Comparison of ENCODE assay signal across 22 mouse cellular contexts in the genomic region with DNA sequence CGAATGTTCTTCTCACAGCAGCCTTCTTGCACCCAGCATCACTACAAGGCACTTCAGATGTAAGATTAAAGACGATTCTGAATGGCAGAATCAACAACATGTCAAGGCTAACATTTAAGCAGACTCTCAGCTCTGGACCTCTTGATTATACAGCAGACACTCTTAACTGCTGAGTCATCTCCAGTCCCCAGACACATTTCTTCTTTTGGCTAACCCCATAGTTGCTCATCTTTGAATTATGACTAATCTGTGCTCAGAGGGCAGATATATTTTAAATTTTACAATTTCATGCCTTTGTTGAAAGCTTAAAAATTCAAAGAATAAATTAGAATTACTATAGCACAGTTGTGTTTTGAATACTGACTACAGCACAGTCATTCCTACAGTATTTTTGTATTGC. TPM values are rescaled to one million over a fixed set of nuclear protein-coding genes. Genes with fewer than 3 reads are reported as not detected.
DNase-seq lines count a peak whose midpoint lies in the region; ATAC-seq and TF ChIP-seq lines count a peak whose summit lies in the region.
"Had no signal": no experiment of that assay in that cellular context is flagged by ENCODE, and none has a peak within 500 bp of the region (broad histone marks: within the 10 kb centered on the region; RNA-seq: fewer than 3 reads in every experiment).

No protein-coding gene starts in this region.

- ATAC-seq in common myeloid progenitor, adult 5-6 weeks (replicated peaks; ENCODE audit: low read depth, poor library complexity, severe bottlenecking), result 0 out of 2 replicates have a peak, but pooled peaks have one; percentile 50
- ATAC-seq: intestine, postnatal 0 days had no signal

- intact Hi-C loops in gastrocnemius, adult 2 months (cut with DNase I), result no loop called here

- peak overlapping the region; percentile 28; the same call in 1 of the 2 replicates for H3K27ac ChIP-seq in layer of hippocampus, adult 2 months
- no peak overlapping the region for H3K27ac ChIP-seq in gastrocnemius, adult 2 months
- H3K27ac ChIP-seq: forebrain, embryonic 12.5 days; heart, embryonic 13.5 days; hindbrain, embryonic 12.5 days; liver, embryonic 13.5 days; neural tube, embryonic 15.5 days; stomach, embryonic 15.5 days had no signal

- no peak for TF ChIP-seq CTCF in layer of hippocampus, adult 2 months (conservative IDR thresholded peaks at IDR 0.05)
- TF ChIP-seq CTCF in gastrocnemius, adult 2 months (IDR thresholded peaks at IDR 0.05), result no peak

- DNase-seq in layer of hippocampus, adult 2 months (ENCODE audit: low spot score in 2 of 2), result no peak
- no peak for DNase-seq in layer of hippocampus, postnatal 25 days (ENCODE audit: extremely low spot score in 1 of 2, low spot score in 1 of 2)
- DNase-seq in MN1 (ENCODE audit: low spot score), result peak; percentile 32
- no peak for DNase-seq in gastrocnemius, adult 2 months
- no peak for DNase-seq in cerebellum, postnatal 36 days
- no peak for DNase-seq in yolk sac, embryonic 10.5 days (ENCODE audit: low spot score)
- DNase-seq in lung, postnatal 14 days, result no peak
- DNase-seq: B cell, adult 2 months; cerebellum, adult 11 months; cerebellum, adult 9-11 months; kidney, postnatal 25 days; liver, embryonic 13.5 days; lung, embryonic 14.5 days; lung, postnatal 36 days; right cerebral cortex, adult 18-20 months had no signal

- no peak overlapping the region for H3K4me3 ChIP-seq in layer of hippocampus, adult 2 months
- no peak overlapping the region for H3K4me3 ChIP-seq in gastrocnemius, adult 2 months
- H3K4me3 ChIP-seq: forebrain, embryonic 12.5 days; heart, embryonic 13.5 days; hindbrain, embryonic 12.5 days; liver, embryonic 13.5 days; neural tube, embryonic 15.5 days; stomach, embryonic 15.5 days had no signal

RNA-seq across cellular contexts. Expression of a gene that starts 9.9 kb away (rescaled TPM):
- 100 to 1,000 TPM; 245 to 249 TPM for total RNA-seq in layer of hippocampus, adult 2 months (2021)
- 100 to 1,000 TPM; 227 to 262 TPM for total RNA-seq in layer of hippocampus, postnatal 25 days (2021)
- total RNA-seq in common myeloid progenitor, adult 5-6 weeks (2017), result 5.0 and 12.0 TPM in 2 replicates
- total RNA-seq in gastrocnemius, adult 2 months (2021), result 10 to 100 TPM; 26.8 to 65.5 TPM
